Mouse (Mus musculus) heart, postnatal 0 days (tissue): ENCODE measurements around the gene Gm21954.

Experiments used
- CTCF ChIP-seq: IDR thresholded peaks from 2 replicates; pipeline ENCODE4 v1.5.1; 2016; ENCODE audit warnings: antibody characterized with exemption, control low read depth, low read depth
- EP300 ChIP-seq: IDR thresholded peaks from 2 replicates; pipeline ENCODE4 v1.6.1; 2016; ENCODE audit warnings: antibody characterized with exemption, low read depth

GRCm38 (mm10) chr3:55494348-55494747 is 22.3 kb upstream of the Gm21954 start:
- TF ChIP-seq CTCF = peak; percentile 52
- TF ChIP-seq EP300 = no peak
